Mouse (Mus musculus): ENCODE measurements around the gene Shroom1. TPM values are rescaled to one million over a fixed set of nuclear protein-coding genes. Genes with fewer than 3 reads are reported as not detected.

The Shroom1 gene
- polyA plus RNA-seq, 1 experiment from 2014 or later = 1.3 TPM

DNA sequence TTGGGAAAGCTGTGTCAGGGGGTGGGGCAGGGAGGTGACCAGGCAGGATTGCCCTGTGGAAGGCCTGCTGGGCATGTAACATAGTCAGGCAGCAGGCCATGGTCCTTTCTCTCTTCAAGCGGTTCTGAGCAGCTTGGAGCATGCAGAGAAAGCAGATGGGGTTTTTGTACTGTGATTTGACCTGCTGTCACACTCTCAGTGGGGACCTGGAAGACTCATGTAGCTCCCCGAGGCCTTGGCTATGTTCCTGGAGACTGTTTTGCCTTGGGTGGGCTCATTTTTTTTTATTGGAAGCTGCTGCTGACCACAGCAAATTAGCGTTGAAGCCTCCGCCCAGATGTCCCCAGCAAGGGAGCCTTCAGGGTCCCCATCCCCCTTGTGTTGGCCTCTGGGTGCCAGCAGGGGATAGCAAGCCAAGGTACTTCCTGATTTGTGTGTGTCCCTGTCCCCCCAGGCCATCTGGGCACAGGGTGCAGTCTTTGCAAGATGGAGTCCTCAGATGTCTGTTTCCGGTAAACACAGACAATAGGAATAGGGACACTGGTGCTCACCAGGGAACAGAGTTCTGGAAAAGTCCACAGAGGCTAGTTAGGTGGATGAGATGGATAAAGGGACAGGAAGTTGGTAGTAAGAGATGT is 48.1 kb downstream of the Shroom1 start:
- Histone ChIP-seq H3K9ac (no peak overlapping the region), H3K27me3 (replicated peaks) (0 out of 2 replicates have a peak, but pooled peaks cover under 1% of the 10 kb centered on the region), H3K27ac (no peak overlapping the region), H3K4me2 (replicated peaks) (no peak overlapping the region), H3K4me1 (replicated peaks) (no peaks in the 10 kb centered on the region), H3K36me3 (no peaks in the 10 kb centered on the region), H3K9me3 (no peaks in the 10 kb centered on the region), H3K4me3 (replicated peaks) (no peak overlapping the region)
- ATAC-seq = no peak
- 83% methylated on average over 5 of the region's 5 CpGs for WGBS

GRCm38 (mm10) chr11:53507098-53507805 is 50.2 kb downstream of the Shroom1 start:
- no peak for ATAC-seq
- H3K9me3 ChIP-seq = no peaks in the 10 kb centered on the region
- no peak overlapping the region for H3K27ac ChIP-seq
- H3K4me1 ChIP-seq (replicated peaks) = no peaks in the 10 kb centered on the region
- H3K36me3 ChIP-seq = no peaks in the 10 kb centered on the region
- H3K9ac ChIP-seq = no peak overlapping the region
- H3K27me3 ChIP-seq (replicated peaks) = no peaks in the 10 kb centered on the region
- no peak overlapping the region for H3K4me2 ChIP-seq (replicated peaks)
- 81% methylated on average over 9 of the region's 9 CpGs for WGBS
- H3K4me3 ChIP-seq (replicated peaks) = no peak overlapping the region

- no peaks in the 10 kb centered on the region for H3K4me1 ChIP-seq (replicated peaks)
- H3K9ac ChIP-seq = no peak overlapping the region
- no peak overlapping the region for H3K4me2 ChIP-seq (replicated peaks)
- no peak overlapping the region for H3K27ac ChIP-seq
- no peak for ATAC-seq
- H3K27me3 ChIP-seq (replicated peaks) = no peaks in the 10 kb centered on the region
- 65% methylated on average over 7 of the region's 7 CpGs for WGBS
- H3K4me3 ChIP-seq (replicated peaks) = no peak overlapping the region
- no peaks in the 10 kb centered on the region for H3K9me3 ChIP-seq
- no peaks in the 10 kb centered on the region for H3K36me3 ChIP-seq
These were observed 51.1 kb downstream of the Shroom1 start for GRCm38 (mm10) chr11:53508152-53508551.

GRCm38 (mm10) chr11:53508591-53508990 is 51.6 kb downstream of the Shroom1 start:
- ATAC-seq = no peak
- 58% methylated on average over 3 of the region's 3 CpGs for WGBS

DNA sequence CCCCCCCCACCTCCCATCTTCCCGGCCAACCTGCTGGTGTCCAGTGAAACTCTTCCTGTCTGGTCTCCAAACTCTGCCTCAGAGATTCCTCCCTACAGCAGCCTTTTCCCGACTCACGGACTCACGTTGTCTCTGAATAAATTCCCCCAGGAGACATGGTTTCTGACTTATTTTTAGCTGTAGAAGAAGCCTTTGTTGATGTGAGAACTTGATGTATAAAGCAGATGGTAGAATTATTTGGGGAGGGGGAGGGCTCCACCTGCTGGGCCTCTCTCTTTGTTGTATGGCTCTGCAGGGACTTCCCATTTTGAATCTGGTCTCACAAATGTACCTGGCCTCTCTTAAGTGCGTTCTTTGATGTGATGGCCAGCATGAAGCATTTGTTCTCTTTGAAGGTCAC is 53.3 kb downstream of the Shroom1 start:
- no peaks in the 10 kb centered on the region for H3K9me3 ChIP-seq
- H3K36me3 ChIP-seq = no peaks in the 10 kb centered on the region
- no peak overlapping the region for H3K9ac ChIP-seq
- H3K27ac ChIP-seq = no peak overlapping the region
- H3K27me3 ChIP-seq (replicated peaks) = no peaks in the 10 kb centered on the region
- no peak overlapping the region for H3K4me3 ChIP-seq (replicated peaks)
- no peak for ATAC-seq
- WGBS = 52% methylated on average over 5 of the region's 5 CpGs
- H3K4me1 ChIP-seq (replicated peaks) = no peaks in the 10 kb centered on the region
- no peak overlapping the region for H3K4me2 ChIP-seq (replicated peaks)

More at GRCm38 (mm10) chr11:53508591-53508990, 51.6 kb downstream of the Shroom1 start:
- no peak overlapping the region for H3K4me3 ChIP-seq (replicated peaks)
- H3K27ac ChIP-seq = no peak overlapping the region
- no peaks in the 10 kb centered on the region for H3K9me3 ChIP-seq
- no peaks in the 10 kb centered on the region for H3K27me3 ChIP-seq (replicated peaks)
- no peak overlapping the region for H3K9ac ChIP-seq
- no peaks in the 10 kb centered on the region for H3K36me3 ChIP-seq
- no peaks in the 10 kb centered on the region for H3K4me1 ChIP-seq (replicated peaks)
- no peak overlapping the region for H3K4me2 ChIP-seq (replicated peaks)

- Histone ChIP-seq H3K4me1 (replicated peaks) (peaks cover 15% of the 10 kb centered on the region), H3K4me3 (replicated peaks) (no peak overlapping the region), H3K27ac (peak overlapping the region; percentile 27; the same call in 1 of the 2 replicates), H3K9ac (no peak overlapping the region), H3K36me3 (no peaks in the 10 kb centered on the region), H3K27me3 (replicated peaks) (no peaks in the 10 kb centered on the region), H3K9me3 (no peaks in the 10 kb centered on the region), H3K4me2 (replicated peaks) (no peak overlapping the region)
- WGBS = 46% methylated on average over 8 of the region's 8 CpGs
- no peak for ATAC-seq
These were observed 60.0 kb downstream of the Shroom1 start for GRCm38 (mm10) chr11:53516775-53517627.

Other genes with a start within 250 kb of the Shroom1 start
- 103 and 106 TPM in 2 replicates for gene Hspa4, start 156.7 kb upstream of the Shroom1 start, polyA plus RNA-seq (2015; fragmentation: Nextera tagmentation; extraction: Ambion mirVana)
- 14.2 and 17.5 TPM in 2 replicates for gene Zcchc10, start 132.5 kb upstream of the Shroom1 start, polyA plus RNA-seq (2015; fragmentation: Nextera tagmentation; extraction: Ambion mirVana)
- 33.7 and 35.4 TPM in 2 replicates for gene Aff4, start 106.4 kb upstream of the Shroom1 start, polyA plus RNA-seq (2015; fragmentation: Nextera tagmentation; extraction: Ambion mirVana)
- gene Leap2, start 34.0 kb upstream of the Shroom1 start, polyA plus RNA-seq (2015; fragmentation: Nextera tagmentation; extraction: Ambion mirVana) = 7.3 and 12.9 TPM in 2 replicates
- 791 and 876 TPM in 2 replicates for gene Uqcrq, start 26.4 kb upstream of the Shroom1 start, polyA plus RNA-seq (2015; fragmentation: Nextera tagmentation; extraction: Ambion mirVana)
- gene Gdf9, start 26.2 kb upstream of the Shroom1 start, polyA plus RNA-seq (2015; fragmentation: Nextera tagmentation; extraction: Ambion mirVana) = 1.3 and 1.6 TPM in 2 replicates
- gene Gm10447, start 95 bp upstream of the Shroom1 start, polyA plus RNA-seq (2015; fragmentation: Nextera tagmentation; extraction: Ambion mirVana) = 0.10 TPM in 1 of 2 replicates, not detected in the other
- not detected in 2 replicates for gene Gm9837, start 13.3 kb downstream of the Shroom1 start, polyA plus RNA-seq (2015; fragmentation: Nextera tagmentation; extraction: Ambion mirVana)
- gene Gm9945, start 23.0 kb downstream of the Shroom1 start, polyA plus RNA-seq (2015; fragmentation: Nextera tagmentation; extraction: Ambion mirVana) = not detected in 2 replicates
- 0.56 and 0.57 TPM in 2 replicates for gene Sowaha, start 23.1 kb downstream of the Shroom1 start, polyA plus RNA-seq (2015; fragmentation: Nextera tagmentation; extraction: Ambion mirVana)
- gene Sept8, start 62.1 kb downstream of the Shroom1 start, polyA plus RNA-seq (2015; fragmentation: Nextera tagmentation; extraction: Ambion mirVana) = 19.7 and 21.7 TPM in 2 replicates
- 48.2 TPM in 2 replicates for gene Kif3a, start 110.2 kb downstream of the Shroom1 start, polyA plus RNA-seq (2015; fragmentation: Nextera tagmentation; extraction: Ambion mirVana)
- gene Il4, start 161.5 kb downstream of the Shroom1 start, polyA plus RNA-seq (2015; fragmentation: Nextera tagmentation; extraction: Ambion mirVana) = 0.56 and 0.59 TPM in 2 replicates
- gene Il13, start 177.5 kb downstream of the Shroom1 start, polyA plus RNA-seq (2015; fragmentation: Nextera tagmentation; extraction: Ambion mirVana) = not detected in 2 replicates

Measured in intestine, embryonic 15.5 days (tissue).